18 mouse cellular contexts compared by ENCODE assay signal in the genomic region with DNA sequence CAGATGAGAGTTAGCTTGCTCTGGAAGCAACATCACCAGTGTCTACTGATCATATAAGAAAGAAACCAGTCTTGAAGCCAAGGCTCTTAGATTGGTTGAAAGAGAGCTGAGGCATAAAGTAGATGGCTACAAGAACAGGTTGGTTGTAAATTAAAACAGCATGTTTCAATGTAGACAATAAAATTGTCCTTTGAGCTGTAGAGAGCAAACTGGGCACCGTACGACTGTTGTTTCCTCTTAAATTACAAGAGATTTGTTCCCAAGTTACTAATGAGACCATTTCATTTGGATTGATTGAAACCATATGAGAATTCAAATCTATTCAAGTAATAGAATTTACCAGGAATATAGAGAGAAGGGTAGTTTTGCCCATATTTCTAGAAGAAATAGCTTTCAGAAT.
"Had no signal": no experiment of that assay in that cellular context is flagged by ENCODE, and none has a peak within 500 bp of the region (broad histone marks: within the 10 kb centered on the region; RNA-seq: fewer than 3 reads in every experiment).

No protein-coding gene starts in this region.

- DNase-seq: liver, postnatal 0 days; lung, adult 2 months; lung, postnatal 14 days; lung, postnatal 36 days; right cerebral cortex, postnatal 25 days; right cerebral cortex, postnatal 4 days; spleen, adult 18-20 months; thymus, adult 2 months; thymus, postnatal 25 days; thymus, postnatal 4 days had no signal

- H3K9ac ChIP-seq: liver, postnatal 0 days; lung, embryonic 15.5 days; midbrain, embryonic 13.5 days; midbrain, embryonic 15.5 days; neural tube, embryonic 12.5 days had no signal

- H3K36me3 ChIP-seq: lung, embryonic 15.5 days; midbrain, embryonic 13.5 days; midbrain, embryonic 15.5 days; neural tube, embryonic 12.5 days had no signal

- H3K4me1 ChIP-seq: lung, embryonic 15.5 days; megakaryocyte, embryonic 14.5 days; midbrain, embryonic 13.5 days; midbrain, embryonic 15.5 days; neural tube, embryonic 12.5 days had no signal

- H3K4me3 ChIP-seq: lung, embryonic 15.5 days; megakaryocyte, embryonic 14.5 days; midbrain, embryonic 13.5 days; midbrain, embryonic 15.5 days; neural tube, embryonic 12.5 days had no signal

- ATAC-seq: liver, postnatal 0 days; lung, postnatal 0 days; midbrain, embryonic 13.5 days; midbrain, embryonic 15.5 days had no signal

- H3K27ac ChIP-seq: lung, embryonic 15.5 days; macrophage; midbrain, embryonic 13.5 days; midbrain, embryonic 15.5 days; neural tube, embryonic 12.5 days had no signal

- H3K27me3 ChIP-seq: lung, embryonic 15.5 days; megakaryocyte, embryonic 14.5 days; midbrain, embryonic 13.5 days; midbrain, embryonic 15.5 days; neural tube, embryonic 12.5 days had no signal

- H3K9me3 ChIP-seq: lung, embryonic 15.5 days; midbrain, embryonic 13.5 days; midbrain, embryonic 15.5 days; neural tube, embryonic 12.5 days had no signal

- H3K4me2 ChIP-seq: lung, embryonic 15.5 days; midbrain, embryonic 11.5 days; midbrain, embryonic 13.5 days; midbrain, embryonic 15.5 days; neural tube, embryonic 12.5 days had no signal
